Comparison of ENCODE assay signal across 10 mouse cellular contexts in genomic region chr14:25354288-25354850, GRCm38 (mm10).
DNase-seq lines count a peak whose midpoint lies in the region; ATAC-seq and TF ChIP-seq lines count a peak whose summit lies in the region.
"Had no signal": no experiment of that assay in that cellular context is flagged by ENCODE, and none has a peak within 500 bp of the region (broad histone marks: within the 10 kb centered on the region; RNA-seq: fewer than 3 reads in every experiment).

No protein-coding gene starts in this region.

- no peak overlapping the region for H3K4me3 ChIP-seq in hindbrain, embryonic 16.5 days (ENCODE audit: low read length)
- no peak overlapping the region for H3K4me3 ChIP-seq in hindbrain, embryonic 13.5 days
- no peak overlapping the region for H3K4me3 ChIP-seq in midbrain, postnatal 0 days (ENCODE audit: low read depth, low read length)
- H3K4me3 ChIP-seq in midbrain, embryonic 16.5 days (ENCODE audit: low read depth, low read length) = no peak overlapping the region
- no peak overlapping the region for H3K4me3 ChIP-seq in liver, embryonic 12.5 days

- no peaks in the 10 kb centered on the region for H3K36me3 ChIP-seq in hindbrain, embryonic 16.5 days (ENCODE audit: control insufficient read depth, insufficient read depth, low read length)
- H3K36me3 ChIP-seq in hindbrain, embryonic 13.5 days = no peaks in the 10 kb centered on the region
- H3K36me3 ChIP-seq in midbrain, postnatal 0 days (ENCODE audit: insufficient read depth, low read length) = no peaks in the 10 kb centered on the region
- H3K36me3 ChIP-seq in midbrain, embryonic 16.5 days (ENCODE audit: control insufficient read depth, insufficient read depth, low read length) = no peaks in the 10 kb centered on the region
- H3K36me3 ChIP-seq in liver, embryonic 12.5 days = no peaks in the 10 kb centered on the region

- WGBS in hindbrain, embryonic 16.5 days = 65% methylated on average over 7 of the region's 7 CpGs
- WGBS in hindbrain, embryonic 13.5 days = 77% methylated on average over 7 of the region's 7 CpGs
- WGBS in midbrain, postnatal 0 days = 57% methylated on average over 7 of the region's 7 CpGs
- 49% methylated on average over 7 of the region's 7 CpGs for WGBS in midbrain, embryonic 16.5 days
- WGBS in liver, embryonic 12.5 days (ENCODE audit: insufficient replicate concordance) = 63% methylated on average over 7 of the region's 7 CpGs

- peak; percentile 69 for ATAC-seq in hindbrain, embryonic 16.5 days
- ATAC-seq in hindbrain, embryonic 13.5 days (ENCODE audit: low FRiP score) = no peak
- ATAC-seq in midbrain, postnatal 0 days (ENCODE audit: low FRiP score) = no peak
- ATAC-seq in midbrain, embryonic 16.5 days = no peak
- no peak for ATAC-seq in liver, embryonic 12.5 days

- H3K9ac ChIP-seq in hindbrain, embryonic 16.5 days (ENCODE audit: low read depth, low read length) = no peak overlapping the region
- no peak overlapping the region for H3K9ac ChIP-seq in hindbrain, embryonic 13.5 days
- no peak overlapping the region for H3K9ac ChIP-seq in midbrain, postnatal 0 days (replicated peaks; ENCODE audit: low read length, poor library complexity, severe bottlenecking)
- no peak overlapping the region for H3K9ac ChIP-seq in midbrain, embryonic 16.5 days (ENCODE audit: low read depth, low read length)
- no peak overlapping the region for H3K9ac ChIP-seq in liver, embryonic 12.5 days

- H3K9me3 ChIP-seq in hindbrain, embryonic 16.5 days (ENCODE audit: control insufficient read depth, low read length) = no peaks in the 10 kb centered on the region
- H3K9me3 ChIP-seq in hindbrain, embryonic 13.5 days = no peaks in the 10 kb centered on the region
- no peaks in the 10 kb centered on the region for H3K9me3 ChIP-seq in midbrain, postnatal 0 days (ENCODE audit: low read length)
- no peaks in the 10 kb centered on the region for H3K9me3 ChIP-seq in midbrain, embryonic 16.5 days (replicated peaks; ENCODE audit: control insufficient read depth, low read length, poor library complexity, severe bottlenecking)
- H3K9me3 ChIP-seq in liver, embryonic 12.5 days (replicated peaks) = no peaks in the 10 kb centered on the region

- H3K27ac ChIP-seq in hindbrain, embryonic 16.5 days (ENCODE audit: low read depth, low read length) = peak overlapping the region; percentile 37; the same call in 1 of the 2 replicates
- H3K27ac ChIP-seq in hindbrain, embryonic 13.5 days = no peak overlapping the region
- no peak overlapping the region; the same call in 1 of the 2 replicates for H3K27ac ChIP-seq in midbrain, postnatal 0 days (ENCODE audit: low read depth, low read length)
- H3K27ac ChIP-seq in midbrain, embryonic 16.5 days (ENCODE audit: low read length) = no peak overlapping the region
- H3K27ac ChIP-seq in liver, embryonic 12.5 days = no peak overlapping the region

- no peak overlapping the region for H3K4me2 ChIP-seq in hindbrain, embryonic 16.5 days (ENCODE audit: low read length)
- no peak overlapping the region for H3K4me2 ChIP-seq in hindbrain, embryonic 13.5 days
- H3K4me2 ChIP-seq in midbrain, postnatal 0 days (ENCODE audit: low read depth, low read length, poor library complexity, severe bottlenecking) = no peak overlapping the region
- no peak overlapping the region for H3K4me2 ChIP-seq in midbrain, embryonic 16.5 days (ENCODE audit: low read length)
- no peak overlapping the region for H3K4me2 ChIP-seq in liver, embryonic 12.5 days

- no peaks in the 10 kb centered on the region for H3K27me3 ChIP-seq in hindbrain, embryonic 16.5 days (replicated peaks; ENCODE audit: control insufficient read depth, insufficient read depth, low read length)
- H3K27me3 ChIP-seq in hindbrain, embryonic 13.5 days = no peaks in the 10 kb centered on the region
- no peaks in the 10 kb centered on the region for H3K27me3 ChIP-seq in midbrain, postnatal 0 days (ENCODE audit: insufficient read depth, low read length)
- H3K27me3 ChIP-seq in midbrain, embryonic 16.5 days (ENCODE audit: control insufficient read depth, insufficient read depth, low read depth, low read length) = no peaks in the 10 kb centered on the region
- peaks cover 4% of the 10 kb centered on the region; the same call in 1 of the 2 replicates for H3K27me3 ChIP-seq in liver, embryonic 12.5 days (replicated peaks)

- DNase-seq in cerebellum, postnatal 10 days = peak; percentile 64 to 74
- no peak for DNase-seq in cerebellum, adult 8-10 months
- peak; percentile 56 for DNase-seq in midbrain, postnatal 0 days (ENCODE audit: low spot score)
- no peak for DNase-seq in spleen, postnatal 36 days (ENCODE audit: low spot score in 2 of 2)
- DNase-seq: B cell, adult 2 months; cerebellum, adult 11-12 months had no signal

- peaks cover 3% of the 10 kb centered on the region; the same call in 1 of the 2 replicates for H3K4me1 ChIP-seq in hindbrain, embryonic 16.5 days (ENCODE audit: control insufficient read depth, insufficient read depth, low read depth, low read length)
- H3K4me1 ChIP-seq in hindbrain, embryonic 13.5 days (replicated peaks) = no peaks in the 10 kb centered on the region
- no peaks in the 10 kb centered on the region for H3K4me1 ChIP-seq in midbrain, postnatal 0 days (ENCODE audit: insufficient read depth, low read length)
- no peaks in the 10 kb centered on the region for H3K4me1 ChIP-seq in midbrain, embryonic 16.5 days (ENCODE audit: control insufficient read depth, insufficient read depth, low read length)
- no peaks in the 10 kb centered on the region for H3K4me1 ChIP-seq in liver, embryonic 12.5 days

- TF ChIP-seq CTCF in midbrain, postnatal 0 days (IDR thresholded peaks at IDR 0.05) = no peak

Comparison
In these comparisons a context has a peak if more than half of its experiments do, and no peak if none do; other contexts are left out.
1. DNase-seq: peak in cerebellum, postnatal 10 days (2 of 2) and midbrain, postnatal 0 days (single experiment); none in cerebellum, adult 8-10 months (single experiment) and spleen, postnatal 36 days (0 of 2).